Mouse (Mus musculus): ENCODE measurements at regions not wholly inside any gene's neighbourhood (a gene's known extent, or its start where the extent isn't known, plus 50 kb on each side); places are given as distances from the start of the nearest gene placed in this dataset.

GRCm38 (mm10) chr8:26747241-26747972 is 229.7 kb upstream of the Zfp703 start:
- TF ChIP-seq CTCF (IDR thresholded peaks at IDR 0.05; ENCODE audit: borderline replicate concordance, insufficient read depth, low read depth, low read length) (no peak), POLR2A (IDR thresholded peaks at IDR 0.05; ENCODE audit: borderline replicate concordance, insufficient read depth, low read length) (no peak)

Data from cerebellum, adult 2 months (tissue).